Mouse (Mus musculus) liver, adult 2 months (tissue): Measurements from ENCODE around the gene Efcab11.

ENCODE experiments used
- CTCF ChIP-seq: fragments of 200-500 bp; IDR thresholded peaks from 2 replicates; pipeline ENCODE4 v1.5.1; 2011; ENCODE audit warnings: low read depth, low read length, control low read depth
- POLR2A ChIP-seq: fragments of 200-500 bp; IDR thresholded peaks from 2 replicates; pipeline ENCODE4 v1.6.1; 2011; ENCODE audit warnings: low read length, control low read depth; ENCODE audit not compliant: insufficient read depth; ENCODE audit errors: extremely low read depth

- TF ChIP-seq POLR2A (no peak), CTCF (no peak)
Measured at GRCm38 (mm10) chr12:99923703-99924102, 39.5 kb upstream of the Efcab11 start.
